Mouse (Mus musculus) bone marrow macrophage, adult 2 months (primary cell): Measurements from ENCODE around the gene Rps6kb2.

Experiments used
- CTCF ChIP-seq: IDR thresholded peaks from 2 replicates; pipeline ENCODE4 v1.5.1; 2012; ENCODE audit warnings: low read depth, mild to moderate bottlenecking, low read length, moderate library complexity
- POLR2A ChIP-seq: IDR thresholded peaks from 2 replicates; pipeline ENCODE4 v1.6.1; 2012; ENCODE audit warnings: mild to moderate bottlenecking, low read depth, low read length, borderline replicate concordance

GRCm38 (mm10) chr19:4118350-4118749 is 44.8 kb downstream of the Rps6kb2 start:
- TF ChIP-seq CTCF (no peak), POLR2A (no peak)
